Comparison of ENCODE assay signal across 28 mouse cellular contexts in the genomic region with DNA sequence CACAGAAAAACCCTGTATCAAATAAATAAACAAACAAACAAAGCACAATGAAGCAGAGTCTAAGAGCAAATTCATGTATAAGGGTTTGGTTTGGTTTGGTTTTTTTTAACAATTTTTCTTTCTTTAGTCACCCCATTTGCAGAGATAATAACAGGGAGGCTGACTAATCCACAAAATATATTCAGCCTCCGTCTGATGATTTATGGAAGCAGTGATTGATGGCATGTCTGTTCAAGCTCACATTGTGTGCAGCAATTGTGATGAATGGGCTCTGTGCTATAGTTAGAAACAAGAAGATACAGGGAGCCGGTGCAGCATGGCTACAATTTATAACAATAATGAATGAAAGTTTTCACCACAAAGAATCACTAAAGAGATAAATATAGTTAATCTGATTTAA. TPM values are rescaled to one million over a fixed set of nuclear protein-coding genes. Genes with fewer than 3 reads are reported as not detected.
"Had no signal": no experiment of that assay in that cellular context is flagged by ENCODE, and none has a peak within 500 bp of the region (broad histone marks: within the 10 kb centered on the region; RNA-seq: fewer than 3 reads in every experiment).

No protein-coding gene starts in this region.

- H3K4me3 ChIP-seq: limb, embryonic 10.5 days; limb, embryonic 13.5 days; liver, embryonic 12.5 days; liver, embryonic 15.5 days; lung, embryonic 15.5 days; megakaryocyte, embryonic 14.5 days; midbrain, embryonic 10.5 days; midbrain, embryonic 13.5 days; neural tube, embryonic 12.5 days; neural tube, embryonic 15.5 days; stomach, embryonic 15.5 days had no signal

- H3K9ac ChIP-seq: limb, embryonic 13.5 days; liver, embryonic 12.5 days; liver, embryonic 15.5 days; lung, embryonic 15.5 days; midbrain, embryonic 13.5 days; neural tube, embryonic 12.5 days; neural tube, embryonic 15.5 days; stomach, embryonic 15.5 days had no signal

- H3K4me1 ChIP-seq: limb, embryonic 10.5 days; liver, embryonic 12.5 days; liver, embryonic 15.5 days; megakaryocyte, embryonic 14.5 days; midbrain, embryonic 13.5 days; neural tube, embryonic 12.5 days; neural tube, embryonic 15.5 days; stomach, embryonic 15.5 days had no signal

- DNase-seq: kidney, adult 9 months; kidney, postnatal 14 days; kidney, postnatal 4 days; liver; lung, adult 18-20 months; lung, postnatal 10 days; lung, postnatal 36 days; retina, postnatal 1 day; right cerebral cortex, postnatal 25 days; spleen, adult 18-20 months; thymus, postnatal 25 days had no signal

- H3K9me3 ChIP-seq: limb, embryonic 10.5 days; liver, embryonic 12.5 days; liver, embryonic 15.5 days; lung, embryonic 15.5 days; midbrain, embryonic 13.5 days; neural tube, embryonic 12.5 days; neural tube, embryonic 15.5 days; stomach, embryonic 15.5 days had no signal

- H3K4me2 ChIP-seq: limb, embryonic 13.5 days; liver, embryonic 12.5 days; liver, embryonic 15.5 days; lung, embryonic 15.5 days; midbrain, embryonic 13.5 days; neural tube, embryonic 12.5 days; neural tube, embryonic 15.5 days; stomach, embryonic 15.5 days had no signal

- H3K27me3 ChIP-seq: limb, embryonic 13.5 days; liver, embryonic 12.5 days; liver, embryonic 15.5 days; lung, embryonic 15.5 days; midbrain, embryonic 13.5 days; neural tube, embryonic 12.5 days; neural tube, embryonic 15.5 days; stomach, embryonic 15.5 days had no signal

- ATAC-seq: liver, embryonic 12.5 days; midbrain, embryonic 13.5 days had no signal

- H3K36me3 ChIP-seq: limb, embryonic 10.5 days; limb, embryonic 13.5 days; liver, embryonic 12.5 days; liver, embryonic 15.5 days; lung, embryonic 15.5 days; midbrain, embryonic 10.5 days; midbrain, embryonic 13.5 days; neural tube, embryonic 12.5 days; neural tube, embryonic 15.5 days; stomach, embryonic 15.5 days had no signal

- H3K27ac ChIP-seq: limb, embryonic 10.5 days; limb, embryonic 13.5 days; liver, embryonic 12.5 days; liver, embryonic 15.5 days; lung, embryonic 15.5 days; midbrain, embryonic 10.5 days; midbrain, embryonic 13.5 days; neural tube, embryonic 12.5 days; neural tube, embryonic 15.5 days; stomach, embryonic 15.5 days had no signal

RNA-seq across cellular contexts. Expression of a gene that starts 29.4 kb away (rescaled TPM):
- total RNA-seq: layer of hippocampus, adult 18-20 months; left cerebral cortex, adult 8-10 months; left cerebral cortex, postnatal 25 days had no signal
- polyA plus RNA-seq: kidney, embryonic 16.5 days; limb, embryonic 10.5 days; limb, embryonic 13.5 days; liver, embryonic 12.5 days; liver, embryonic 15.5 days; lung, embryonic 15.5 days; midbrain, embryonic 10.5 days; midbrain, embryonic 13.5 days; neural tube, embryonic 12.5 days; neural tube, embryonic 15.5 days had no signal

RNA-seq across cellular contexts. Expression of a gene that starts 39.1 kb away (rescaled TPM):
- total RNA-seq: layer of hippocampus, adult 18-20 months; layer of hippocampus, postnatal 14 days; left cerebral cortex, adult 8-10 months; left cerebral cortex, postnatal 25 days had no signal
- polyA plus RNA-seq: kidney, embryonic 16.5 days; limb, embryonic 10.5 days; limb, embryonic 13.5 days; liver, embryonic 12.5 days; lung, embryonic 15.5 days; midbrain, embryonic 10.5 days; midbrain, embryonic 13.5 days; neural tube, embryonic 12.5 days; neural tube, embryonic 15.5 days; thymus, postnatal 0 days had no signal
